Comparison of ENCODE assay signal across 8 mouse cellular contexts in the genomic region with DNA sequence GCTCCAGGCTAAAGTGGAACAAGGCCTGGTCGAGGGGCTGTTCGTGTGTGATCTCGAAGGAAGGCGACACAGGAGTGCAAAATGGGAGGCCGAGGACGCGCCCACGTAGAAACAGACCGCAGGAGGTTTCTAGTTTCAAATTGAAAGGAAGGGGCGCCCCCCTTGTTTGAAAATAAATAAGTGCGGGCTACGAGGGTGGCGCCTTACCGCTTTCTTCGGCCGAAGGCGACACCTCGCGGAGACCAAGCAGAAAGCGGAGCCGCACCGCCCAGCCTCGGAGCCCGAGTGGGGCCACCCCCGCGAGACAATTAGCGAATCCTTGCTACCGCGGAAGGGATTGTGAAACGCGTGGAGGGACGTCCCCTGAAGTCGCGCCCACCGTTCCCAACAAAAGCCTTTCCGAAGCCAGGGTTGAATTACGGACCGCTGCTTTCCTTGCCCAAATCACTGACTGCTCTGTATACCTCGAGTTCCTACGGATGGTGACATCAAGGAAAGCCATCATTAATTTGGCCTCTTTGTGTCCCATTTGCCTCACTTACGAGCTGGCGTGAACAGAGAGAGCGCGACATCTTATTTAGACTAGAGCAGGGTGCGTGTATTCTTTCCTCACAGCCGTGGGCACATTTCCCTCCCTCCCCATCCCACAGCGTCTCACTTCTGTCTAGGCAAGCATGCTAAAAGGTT. TPM values are rescaled to one million over a fixed set of nuclear protein-coding genes. Genes with fewer than 3 reads are reported as not detected.
DNase-seq lines count a peak whose midpoint lies in the region; ATAC-seq and TF ChIP-seq lines count a peak whose summit lies in the region.

No protein-coding gene starts in this region.

- DNase-seq in ES-CJ7 (ENCODE audit: low read depth, low spot score), result peak; percentile 94
- peak; percentile 67 for DNase-seq in cerebellum, adult 11-12 months
- DNase-seq in forebrain, postnatal 0 days, result peak; percentile 94
- DNase-seq in heart, postnatal 36 days, result peak; percentile 84 to 86
- peak; percentile 88 to 91 for DNase-seq in layer of hippocampus, adult 2 months (ENCODE audit: low spot score in 2 of 2)
- DNase-seq in lung, adult 2 months, result peak; percentile 81
- DNase-seq in testis, postnatal 14 days (ENCODE audit: low spot score), result peak; percentile 83

- ATAC-seq in forebrain, postnatal 0 days, result peak; percentile 71
- ATAC-seq in neutrophil, adult 5-6 weeks (ENCODE audit: extremely low read depth, insufficient number of reproducible peaks, low FRiP score, poor library complexity, severe bottlenecking), result peak; percentile 36

- WGBS in forebrain, postnatal 0 days, result under 1% methylated on average over 47 of the region's 47 CpGs
- 1% methylated on average over 47 of the region's 47 CpGs for WGBS in lung, adult 2 months

- peak overlapping the region; percentile 97 for H3K9ac ChIP-seq in forebrain, postnatal 0 days

- no peaks in the 10 kb centered on the region for H3K4me1 ChIP-seq in forebrain, postnatal 0 days (ENCODE audit: insufficient read depth)
- peaks cover 21% of the 10 kb centered on the region for H3K4me1 ChIP-seq in lung, adult 2 months (ENCODE audit: control insufficient read depth, insufficient read depth, low read length)

- H3K27me3 ChIP-seq in forebrain, postnatal 0 days (ENCODE audit: insufficient read depth, low read length), result no peaks in the 10 kb centered on the region

- H3K36me3 ChIP-seq in forebrain, postnatal 0 days (ENCODE audit: insufficient read depth), result peaks cover 8% of the 10 kb centered on the region

- no peak for TF ChIP-seq POLR2A in lung, adult 2 months (IDR thresholded peaks at IDR 0.05; ENCODE audit: borderline replicate concordance, extremely low read depth, low read depth, low read length)

- intact Hi-C loops in heart, postnatal 36 days (cut with DNase I), result loop anchor here (1.0 to 10.0 kb wide), 7 partner anchors 160 to 620 kb away; no protein-coding TSS in a partner anchor

- H3K4me3 ChIP-seq in forebrain, postnatal 0 days (ENCODE audit: low read depth, low read length), result peak overlapping the region; percentile 89
- H3K4me3 ChIP-seq in layer of hippocampus, adult 2 months, result peak overlapping the region; percentile 76
- H3K4me3 ChIP-seq in lung, adult 2 months (replicated peaks; ENCODE audit: extremely low read depth, low read depth, low read length), result peak overlapping the region; percentile 56

- peak overlapping the region; percentile 84 for H3K4me2 ChIP-seq in forebrain, postnatal 0 days (ENCODE audit: low read depth)

- peak overlapping the region; percentile 98 for H3K27ac ChIP-seq in forebrain, postnatal 0 days (ENCODE audit: low read depth, low read length)
- H3K27ac ChIP-seq in layer of hippocampus, adult 2 months, result peak overlapping the region; percentile 82

- H3K9me3 ChIP-seq in forebrain, postnatal 0 days (ENCODE audit: low read length), result no peaks in the 10 kb centered on the region

- TF ChIP-seq CTCF in forebrain, postnatal 0 days (IDR thresholded peaks at IDR 0.05; ENCODE audit: low read depth), result peak; percentile 84
- peak; percentile 91 for TF ChIP-seq CTCF in layer of hippocampus, adult 2 months (conservative IDR thresholded peaks at IDR 0.05)
- peak; percentile 44 for TF ChIP-seq CTCF in lung, adult 2 months (IDR thresholded peaks at IDR 0.05; ENCODE audit: insufficient read depth, low read length)

RNA-seq across cellular contexts. Expression of a gene that starts 0.8 kb away (rescaled TPM):
- 64.0 and 69.6 TPM in 2 replicates for total RNA-seq in forebrain, postnatal 0 days (2014; rRNA removed)
- polyA plus RNA-seq in forebrain, postnatal 0 days (2015; fragmentation: Nextera tagmentation; extraction: Ambion mirVana), result 61.4 and 79.8 TPM in 2 replicates
- total RNA-seq in heart, postnatal 36 days (2021), result 1 to 10 TPM; 2.9 to 3.3 TPM
- 1 to 10 TPM; 8.7 to 9.2 TPM for total RNA-seq in layer of hippocampus, adult 2 months (2021)
- polyA plus RNA-seq in lung, adult 2 months (2012; rRNA removed), result 2.2 and 2.6 TPM in 2 replicates
- total RNA-seq in neutrophil, adult 5-6 weeks (2017), result 0.35 TPM in 1 of 2 replicates, not detected in the other

Comparison
In these comparisons a context has a peak if more than half of its experiments do, and no peak if none do; other contexts are left out.
1. Peak in every context shown above with its lines: DNase-seq, ATAC-seq, H3K4me3 ChIP-seq and H3K27ac ChIP-seq.